Mouse (Mus musculus): ENCODE results near the gene Bhmt2.

Bhmt2 gene

DNA sequence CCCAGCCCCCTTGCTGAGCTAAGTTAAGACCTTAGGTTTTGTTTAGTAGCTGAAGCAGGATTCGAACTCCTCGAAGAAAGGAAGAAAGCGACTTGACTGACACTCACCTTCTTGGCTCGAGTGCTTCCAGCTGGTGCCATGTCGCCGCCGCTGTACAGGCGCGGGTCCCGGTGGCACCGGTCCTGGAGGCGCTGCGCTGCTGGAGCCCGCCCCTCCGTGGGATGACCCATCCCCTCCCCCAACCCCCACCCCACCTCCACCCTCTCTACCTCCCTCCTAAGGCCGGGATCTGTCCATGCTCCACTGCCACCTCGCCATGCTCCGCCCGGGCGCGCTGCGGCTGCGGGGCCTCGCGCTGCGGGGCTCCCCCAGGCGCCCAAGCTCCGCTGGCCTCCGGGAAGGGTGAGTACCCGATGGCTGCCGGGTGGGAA lies at the start of gene Bhmt2, which contains the start of gene Dmgdh:
Bhmt2 (minus strand) TSS at position 172 of the 431 bp plus-strand sequence.
Dmgdh (plus strand) TSS at position 303 of the 431 bp plus-strand sequence.
- DNase-seq (ENCODE audit: low read depth, low spot score) = no peak

DNA sequence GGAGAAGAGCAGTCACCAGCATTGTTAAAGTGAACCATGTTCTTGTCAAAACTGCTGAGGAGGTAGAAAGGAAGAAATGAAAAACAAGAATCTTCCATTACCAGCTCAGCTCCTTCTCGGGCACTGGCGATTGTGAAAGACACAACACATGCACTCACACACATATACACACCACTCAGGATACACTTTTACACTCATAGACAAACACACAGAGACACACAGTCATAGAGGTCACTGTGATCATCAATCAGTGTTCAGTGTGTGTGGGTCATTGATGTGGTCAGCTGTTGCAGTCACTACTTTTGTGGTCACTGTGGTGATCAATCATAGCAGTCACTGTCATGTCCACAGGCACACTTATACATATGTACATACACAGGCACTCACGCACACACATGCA lies 49.4 kb upstream of the Bhmt2 start:
- DNase-seq (ENCODE audit: low read depth, low spot score) = no peak

DNA sequence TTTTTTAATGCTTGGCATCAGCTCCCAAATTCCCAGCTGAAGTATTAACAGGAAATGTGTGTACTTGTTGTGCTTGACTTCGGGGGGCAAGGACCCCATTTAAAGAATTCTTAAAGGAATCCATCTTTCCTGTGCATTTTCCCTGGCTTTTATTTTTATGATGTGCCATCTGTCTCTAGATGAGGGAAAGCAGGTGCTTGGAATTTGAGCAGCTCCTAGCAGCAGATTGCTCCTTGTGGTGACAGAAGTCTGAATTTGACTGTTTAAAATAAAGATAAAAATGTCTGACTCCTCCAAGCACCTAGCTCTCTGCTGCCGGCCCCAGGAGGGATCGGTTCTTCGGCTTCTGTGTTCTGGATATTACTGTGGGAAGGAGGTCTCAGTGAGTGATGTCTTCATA lies 47.8 kb upstream of the Bhmt2 start:
- DNase-seq (ENCODE audit: low read depth, low spot score) = peak; percentile 50

DNA sequence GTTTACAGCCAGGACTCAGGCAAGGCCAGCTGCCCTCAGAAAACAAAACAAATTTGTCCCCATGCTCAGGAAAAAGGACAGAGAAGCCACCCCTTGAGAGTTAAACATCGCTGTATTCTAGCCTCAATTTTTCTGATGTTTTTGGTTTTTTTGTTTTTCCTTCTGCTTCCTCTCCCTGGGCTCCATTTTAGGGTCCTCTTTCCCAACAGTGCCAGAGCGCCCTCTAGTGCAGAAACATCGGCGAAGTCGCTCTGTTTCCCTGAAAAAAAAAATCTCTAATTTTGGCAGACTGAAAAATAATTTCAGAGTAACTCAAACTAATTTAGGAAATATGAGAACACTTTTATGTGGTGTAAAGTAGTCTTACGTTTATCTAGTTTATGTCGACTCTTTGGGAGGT lies 44.8 kb upstream of the Bhmt2 start:
- DNase-seq (ENCODE audit: low read depth, low spot score) = peak; percentile 60

DNA sequence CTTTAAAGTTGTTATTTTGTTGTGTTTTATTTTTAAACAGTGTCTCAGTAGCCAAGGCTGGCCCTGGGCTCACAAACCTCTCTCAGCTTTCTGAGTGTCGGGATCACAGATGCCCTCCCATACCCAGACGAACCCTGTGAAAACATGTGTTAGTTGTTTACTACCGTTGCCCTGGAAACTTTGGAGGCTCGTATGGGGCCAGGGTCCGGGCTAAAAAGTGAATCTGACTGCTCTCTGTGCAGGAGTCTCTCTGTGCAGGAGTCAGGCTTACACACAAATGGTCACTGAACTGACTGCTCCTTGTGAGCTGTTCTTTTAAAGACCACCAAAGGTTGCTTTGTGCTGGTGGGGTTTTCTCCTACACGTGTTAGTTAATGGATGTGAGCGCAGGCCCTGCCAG lies 43.0 kb upstream of the Bhmt2 start:
- no peak for DNase-seq (ENCODE audit: low read depth, low spot score)

DNA sequence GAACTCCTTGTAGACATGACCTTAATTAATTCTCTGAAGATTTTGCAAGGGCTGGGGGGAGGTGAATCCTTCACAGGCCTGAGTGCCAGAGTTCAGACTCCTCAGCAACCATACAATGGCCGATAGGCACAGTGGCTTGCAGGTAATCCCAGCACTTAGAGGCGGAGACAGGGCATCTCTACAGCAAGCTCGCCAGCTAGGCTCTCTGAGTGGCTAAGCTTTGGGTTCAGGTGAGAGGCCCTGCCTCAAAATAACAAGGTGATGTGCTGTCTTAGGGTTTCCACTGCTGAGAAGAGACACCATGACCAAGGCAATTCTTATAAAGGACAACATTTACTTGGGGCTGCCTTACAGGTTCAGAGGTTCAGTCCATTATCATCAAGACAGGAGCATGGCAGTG lies 39.7 kb upstream of the Bhmt2 start:
- no peak for DNase-seq (ENCODE audit: low read depth, low spot score)

DNA sequence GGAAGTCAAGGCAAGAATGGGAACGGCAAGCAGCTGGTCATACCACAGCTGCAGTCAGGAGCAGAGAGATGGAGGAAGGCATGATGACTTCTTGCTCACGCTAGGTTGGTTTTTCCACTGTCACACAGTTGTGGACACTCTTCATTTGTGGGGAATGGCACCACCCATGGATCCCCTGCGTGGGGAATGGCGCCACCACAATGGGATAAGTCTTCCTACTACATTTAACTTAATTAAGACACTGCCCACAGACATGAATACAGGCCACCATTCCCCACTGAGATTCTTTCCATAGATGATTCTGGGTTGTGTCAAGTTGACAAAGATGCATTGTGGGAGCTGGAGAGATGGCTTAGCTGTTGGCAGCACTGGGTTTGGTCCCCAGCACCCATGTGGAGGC lies 38.3 kb upstream of the Bhmt2 start:
- no peak for DNase-seq (ENCODE audit: low read depth, low spot score)

DNA sequence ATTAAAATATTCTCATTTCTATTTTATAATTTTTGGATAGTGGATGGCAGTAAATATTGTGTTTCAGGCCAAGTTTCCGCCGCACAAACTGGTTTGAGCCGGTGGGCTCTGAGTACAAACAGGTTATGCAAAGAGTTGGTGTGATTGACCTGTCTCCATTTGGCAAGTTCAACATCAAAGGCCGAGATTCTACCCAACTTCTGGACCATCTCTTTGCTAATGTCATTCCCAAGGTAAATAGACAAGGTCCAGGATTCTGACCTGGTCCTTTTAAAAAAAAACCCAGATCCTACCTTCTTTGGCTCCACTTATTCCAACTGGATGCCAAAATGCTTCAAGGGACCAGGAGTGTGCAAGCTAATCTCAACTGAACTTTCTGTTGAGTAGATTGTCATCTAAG lies 37.1 kb upstream of the Bhmt2 start:
- no peak for DNase-seq (ENCODE audit: low read depth, low spot score)

DNA sequence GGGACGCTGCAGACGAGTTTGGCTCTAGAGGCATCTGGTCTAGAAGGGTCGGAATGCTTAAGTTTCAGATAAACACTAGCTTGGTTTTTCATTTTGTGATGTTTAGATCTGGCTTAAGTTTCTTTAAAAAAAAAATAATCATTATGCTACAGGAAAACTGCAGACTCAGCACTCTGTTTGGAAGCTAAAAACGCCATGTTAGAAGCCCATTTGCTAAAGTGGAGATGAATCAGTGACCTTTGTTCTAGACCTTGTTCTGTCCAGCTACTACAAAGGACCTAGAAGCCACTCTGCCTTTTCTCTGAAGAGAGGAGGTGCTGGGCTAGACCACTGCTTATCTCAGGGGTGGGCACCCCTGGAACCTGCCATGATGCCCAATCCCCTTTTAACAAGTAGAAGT lies 36.2 kb upstream of the Bhmt2 start:
- no peak for DNase-seq (ENCODE audit: low read depth, low spot score)

DNA sequence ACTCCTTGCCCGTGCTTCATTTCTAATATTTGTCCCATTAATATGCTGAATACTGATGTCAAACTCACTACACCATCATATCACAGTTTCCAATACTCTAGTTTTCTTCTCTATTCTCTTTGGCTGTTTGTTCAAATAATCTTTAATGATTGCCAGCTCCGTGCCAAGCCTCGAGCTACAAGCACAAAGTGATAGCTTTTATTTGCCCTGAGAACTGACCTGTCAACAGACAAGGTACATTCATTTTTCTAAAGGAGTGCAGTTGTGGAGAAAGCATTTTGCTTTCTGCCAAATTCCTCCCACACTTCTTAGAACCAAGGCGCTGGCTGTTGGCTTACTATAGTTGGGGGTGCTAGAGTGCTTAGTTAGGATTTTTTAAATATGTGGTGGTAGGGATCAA lies 33.2 kb upstream of the Bhmt2 start:
- DNase-seq (ENCODE audit: low read depth, low spot score) = no peak

DNA sequence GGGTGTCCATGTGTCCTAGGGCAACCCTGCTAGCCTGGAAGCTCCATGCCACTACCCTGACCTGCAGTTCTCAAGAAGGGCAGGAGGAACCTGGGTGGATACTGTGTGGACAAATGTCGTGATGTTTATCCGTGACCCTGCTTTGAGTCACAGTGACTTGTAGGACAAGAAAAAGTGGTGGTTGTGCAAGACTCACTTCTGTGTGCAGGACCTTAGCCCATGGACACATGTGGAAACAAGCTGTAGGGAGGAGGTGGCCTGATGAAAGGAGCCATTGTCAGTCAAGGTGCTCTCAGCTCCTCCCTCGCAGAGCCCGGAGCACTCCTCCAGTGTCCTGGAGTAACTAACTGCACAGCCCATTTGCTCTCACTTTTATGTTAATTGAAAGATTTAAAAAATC lies 31.6 kb upstream of the Bhmt2 start:
- DNase-seq (ENCODE audit: low read depth, low spot score) = no peak

DNA sequence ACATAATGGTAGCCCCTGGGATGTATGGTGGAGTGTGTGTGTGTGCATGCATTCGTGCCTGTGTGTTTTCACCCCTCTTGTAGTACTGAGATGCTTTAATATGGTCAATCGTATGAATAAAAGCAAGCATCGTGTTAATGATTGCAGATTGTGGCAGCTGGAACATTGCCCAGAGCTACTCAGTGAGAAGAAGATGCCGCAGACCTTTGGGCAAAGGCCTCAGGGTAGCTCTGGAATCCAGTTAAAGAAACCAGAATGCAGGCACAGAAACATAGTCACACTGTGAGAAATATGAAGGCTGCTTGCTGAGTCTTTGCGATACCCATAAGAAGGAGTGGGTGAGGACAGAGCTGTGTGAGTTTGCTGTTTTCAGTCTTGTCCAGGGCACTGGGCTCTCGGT lies 24.8 kb upstream of the Bhmt2 start:
- no peak for DNase-seq (ENCODE audit: low read depth, low spot score)

DNA sequence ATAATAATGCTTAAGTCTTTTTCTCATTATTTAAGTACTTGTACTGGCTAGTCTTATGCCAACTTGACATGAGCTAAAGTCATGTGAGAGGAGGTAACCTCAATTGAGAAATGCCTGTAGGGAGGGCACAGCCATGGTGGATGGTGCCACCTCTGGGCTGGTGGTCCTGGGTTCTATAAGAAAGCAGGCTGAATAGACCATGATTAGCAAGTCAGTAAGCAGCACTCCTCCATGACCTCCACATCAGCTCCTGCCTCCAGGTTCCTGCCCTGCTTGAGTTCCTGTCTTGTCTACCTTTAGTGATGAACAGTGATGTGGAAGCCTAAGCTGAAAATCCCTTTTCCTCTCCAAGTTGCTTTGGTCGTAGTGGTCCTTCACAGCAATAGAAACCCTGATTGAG lies 16.7 kb upstream of the Bhmt2 start:
- DNase-seq (ENCODE audit: low read depth, low spot score) = no peak

DNA sequence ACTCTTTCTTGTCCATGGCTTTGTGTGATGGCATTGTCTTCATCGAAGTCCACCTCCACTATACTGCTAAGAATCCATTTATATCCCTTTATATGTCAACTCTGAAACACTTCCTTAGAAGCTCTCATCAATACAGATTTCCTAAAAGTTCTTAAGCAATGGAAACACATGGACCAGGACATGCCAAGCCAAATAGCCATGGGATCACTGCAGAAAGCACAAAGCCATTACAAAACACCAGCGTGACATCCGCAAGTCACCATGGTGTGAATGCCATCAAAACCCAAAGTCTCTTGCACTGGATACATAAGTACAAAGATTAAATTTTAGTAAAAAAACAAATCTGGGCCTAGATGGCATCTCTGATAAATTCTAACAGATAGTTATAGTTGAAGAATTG lies 15.5 kb upstream of the Bhmt2 start:
- DNase-seq (ENCODE audit: low read depth, low spot score) = no peak

DNA sequence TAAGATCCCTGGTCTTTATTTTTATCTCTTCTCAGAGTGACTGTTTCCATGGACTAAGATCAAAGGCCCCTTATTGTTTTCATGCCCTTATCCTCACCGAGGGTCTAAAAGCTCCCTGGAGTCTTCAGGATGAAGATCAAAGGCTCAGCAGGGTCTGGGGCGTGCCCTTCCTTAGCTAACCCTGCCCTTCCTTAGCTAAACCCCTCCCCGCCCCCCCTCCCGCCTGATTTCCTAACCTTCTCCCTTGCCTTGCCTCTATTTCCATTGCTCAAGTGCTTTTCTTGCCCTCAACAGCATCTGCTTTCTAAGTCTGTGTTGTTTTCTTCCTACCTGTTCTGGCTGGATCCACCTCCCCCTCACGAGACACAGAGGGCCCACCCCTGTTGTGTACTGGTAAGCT lies 13.2 kb upstream of the Bhmt2 start:
- DNase-seq (ENCODE audit: low read depth, low spot score) = no peak

DNA sequence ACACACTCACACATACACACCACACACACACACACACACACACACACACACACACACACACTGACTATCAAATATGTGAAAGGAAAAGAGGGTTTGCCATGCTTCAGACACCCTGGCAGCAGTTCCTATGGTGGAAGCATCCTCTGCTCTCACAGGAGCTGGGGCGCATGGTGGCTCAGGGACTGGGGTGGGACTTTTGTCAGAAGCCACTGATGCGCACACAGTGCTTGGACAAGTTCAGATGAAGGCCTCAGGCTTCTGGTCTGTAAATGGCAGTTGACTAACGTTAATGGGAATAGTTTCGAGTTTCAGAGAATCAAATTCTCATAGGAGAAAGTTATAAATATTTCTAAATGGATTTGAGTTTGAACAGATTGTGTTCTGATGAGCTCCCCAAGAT lies 11.1 kb upstream of the Bhmt2 start:
- DNase-seq (ENCODE audit: low read depth, low spot score) = no peak

DNA sequence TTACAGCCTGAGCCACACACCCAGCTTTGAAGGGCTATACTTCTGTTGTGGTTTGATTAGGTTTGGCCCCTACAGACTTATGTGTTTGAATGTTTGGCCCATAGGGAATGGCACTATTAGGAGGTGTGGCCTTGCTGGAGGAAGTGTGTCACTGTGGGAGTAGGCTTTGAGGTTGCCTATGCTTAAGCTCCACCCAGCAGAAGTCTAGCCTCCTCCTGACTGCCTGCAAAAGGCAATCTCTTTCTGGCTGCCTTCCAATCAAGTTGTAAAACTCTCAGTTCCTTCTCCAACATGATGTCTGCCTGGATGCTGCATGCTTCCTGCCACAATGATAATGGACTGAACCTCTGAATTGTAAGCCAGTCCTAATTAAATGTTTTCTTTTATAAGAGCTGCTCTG lies 9.2 kb upstream of the Bhmt2 start:
- DNase-seq (ENCODE audit: low read depth, low spot score) = no peak

DNA sequence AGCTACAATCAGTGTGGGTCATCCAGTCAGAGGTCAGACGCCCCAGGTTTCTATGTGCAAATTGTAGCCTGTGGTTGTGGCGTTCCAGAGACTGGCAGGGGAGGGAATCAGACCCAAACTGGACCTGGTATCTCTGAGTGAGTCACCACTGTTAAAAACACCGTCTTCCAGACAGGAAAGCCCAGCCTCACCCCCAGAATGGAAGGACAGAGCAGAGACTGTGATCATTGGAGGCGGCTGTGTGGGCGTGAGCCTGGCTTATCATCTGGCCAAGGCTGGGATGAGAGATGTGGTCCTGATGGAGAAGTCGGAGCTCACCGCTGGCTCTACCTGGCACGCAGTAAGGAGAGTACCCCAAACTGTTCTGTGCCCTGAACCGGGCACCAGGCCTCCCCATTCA lies 2.8 kb upstream of the Bhmt2 start:
- DNase-seq (ENCODE audit: low read depth, low spot score) = no peak

DNA sequence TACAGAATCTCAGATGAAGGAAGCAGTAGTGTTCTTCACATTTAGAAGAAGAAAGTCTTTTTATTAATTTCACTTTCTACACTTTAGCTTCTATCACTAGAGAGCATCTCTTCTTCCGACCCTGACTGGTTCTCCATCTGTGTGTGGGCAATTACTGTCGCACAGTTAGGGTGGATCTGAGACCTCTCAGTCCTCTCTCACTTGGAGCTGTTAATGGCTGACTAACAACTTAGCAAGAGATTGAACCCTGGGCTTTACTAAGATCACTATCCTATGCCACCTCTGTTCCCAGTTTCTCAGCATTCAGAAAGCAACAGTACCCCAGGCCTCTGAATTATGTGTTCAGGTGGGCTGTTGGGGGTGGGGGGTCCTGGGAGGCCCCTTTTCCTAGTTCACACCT lies 806 bp downstream of the Bhmt2 start:
- DNase-seq (ENCODE audit: low read depth, low spot score) = no peak

DNA sequence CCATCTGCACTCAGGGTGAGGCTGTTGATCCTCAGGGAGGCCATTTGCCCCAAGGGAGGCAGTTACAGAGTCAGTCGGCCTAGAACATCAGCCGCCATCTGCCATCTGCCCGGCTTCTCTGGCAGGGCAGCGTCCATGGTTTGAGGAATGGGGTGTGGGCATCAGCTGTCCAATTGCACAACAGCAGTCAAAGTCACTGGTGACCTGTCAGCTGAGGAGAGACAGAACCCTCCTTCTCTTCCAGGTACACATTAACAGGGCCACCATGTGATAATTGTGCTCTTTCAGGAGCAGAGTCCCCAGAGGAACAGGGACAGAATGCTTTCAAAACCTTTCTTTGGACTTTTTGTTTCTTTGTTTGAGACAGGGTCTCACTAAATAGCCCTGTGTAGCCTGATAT lies 1.7 kb downstream of the Bhmt2 start:
- no peak for DNase-seq (ENCODE audit: low read depth, low spot score)

DNA sequence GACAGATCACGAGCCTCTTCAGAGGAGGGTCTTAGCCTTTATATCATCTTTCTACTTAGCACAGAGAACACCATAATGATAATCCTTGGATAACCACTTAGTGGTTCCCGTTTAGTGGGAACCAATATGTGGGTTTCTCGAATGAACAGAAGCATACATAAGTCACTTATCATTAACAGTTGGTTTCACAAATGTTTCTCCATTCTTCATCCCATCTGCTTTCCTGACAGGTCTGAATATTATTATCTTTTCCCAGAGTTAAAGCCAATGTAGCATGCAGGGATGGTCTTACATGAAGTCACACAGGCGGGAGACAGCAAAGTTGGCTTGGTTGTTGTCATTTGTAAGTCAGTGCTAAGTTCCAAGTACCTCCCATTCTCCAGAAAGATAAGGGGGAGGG lies 6.5 kb downstream of the Bhmt2 start:
- no peak for DNase-seq (ENCODE audit: low read depth, low spot score)

DNA sequence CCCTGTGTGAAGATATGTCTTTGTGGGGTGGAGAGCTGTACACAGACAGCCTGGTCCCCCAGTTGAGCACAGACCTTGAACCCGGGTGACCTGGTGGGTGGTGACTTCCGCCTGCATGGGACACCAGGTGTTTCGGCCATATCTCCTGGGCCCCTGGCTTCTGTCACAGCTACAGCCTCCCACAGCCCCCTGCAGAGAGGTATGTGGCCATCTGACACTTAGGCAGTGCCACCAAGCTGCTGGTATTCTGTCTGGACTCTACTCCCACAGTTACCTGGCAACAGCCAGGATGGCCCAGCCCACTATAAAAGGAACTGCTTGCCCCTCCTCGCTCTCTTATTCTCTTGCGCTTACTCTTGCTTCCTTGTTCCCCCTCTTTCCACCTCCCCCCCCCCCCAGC lies 16.2 kb downstream of the Bhmt2 start:
- DNase-seq (ENCODE audit: low read depth, low spot score) = no peak

DNA sequence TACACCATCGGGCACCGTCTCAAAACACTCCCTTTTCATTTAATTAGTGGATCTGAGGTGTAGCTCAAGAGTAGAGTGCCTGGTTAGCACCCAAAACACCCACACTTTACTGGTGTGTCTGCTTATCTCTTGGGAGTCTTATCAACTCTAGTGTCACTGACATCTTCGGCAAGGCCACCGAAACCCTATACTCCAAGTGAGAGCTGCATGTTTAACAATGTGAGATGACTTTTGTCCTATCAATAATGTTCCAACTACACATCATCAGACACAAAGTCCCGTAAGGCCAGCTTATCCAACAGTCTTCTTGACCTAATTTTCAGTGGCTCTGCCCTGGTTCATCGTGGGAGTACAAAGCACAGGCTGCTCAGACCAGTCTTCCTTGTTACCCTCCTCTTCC lies 20.7 kb downstream of the Bhmt2 start:
- DNase-seq (ENCODE audit: low read depth, low spot score) = no peak

DNA sequence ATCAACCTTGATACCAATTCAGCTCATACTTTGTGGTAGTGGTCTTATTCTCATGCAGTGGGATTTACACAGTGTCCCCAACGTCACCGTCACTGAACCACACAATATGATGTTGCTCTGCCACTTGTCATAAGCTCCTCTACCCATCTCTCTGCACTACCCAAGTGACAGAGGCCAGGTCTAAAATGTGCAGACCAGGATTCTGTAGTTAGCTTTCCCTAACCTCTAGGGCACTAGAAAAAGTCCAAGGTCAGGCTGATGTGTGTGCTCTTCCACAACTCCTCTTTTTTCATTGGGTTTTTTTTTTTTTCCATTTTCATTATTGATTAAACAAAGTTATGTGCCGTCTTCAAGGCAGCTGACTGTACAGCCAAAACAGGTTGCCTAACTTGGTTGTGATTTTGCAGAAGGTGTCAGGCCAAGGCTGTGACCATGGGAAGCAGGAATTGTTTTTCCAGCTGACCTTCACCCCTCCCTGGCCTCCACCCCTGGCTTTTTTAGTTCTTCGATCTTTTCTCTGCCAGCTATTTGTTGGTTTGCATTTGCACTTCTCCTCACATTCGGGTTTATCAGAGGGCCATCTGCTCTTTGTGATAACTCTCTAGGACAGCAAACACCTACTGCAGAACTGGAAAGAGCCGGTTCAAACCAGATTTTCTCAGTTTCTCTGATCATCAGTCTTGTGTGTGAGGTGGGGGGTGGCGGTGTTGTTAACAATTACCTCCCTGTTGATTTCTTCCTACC lies 25.5 kb downstream of the Bhmt2 start:
- no peak for DNase-seq (ENCODE audit: low read depth, low spot score)
